In the genomic region with DNA sequence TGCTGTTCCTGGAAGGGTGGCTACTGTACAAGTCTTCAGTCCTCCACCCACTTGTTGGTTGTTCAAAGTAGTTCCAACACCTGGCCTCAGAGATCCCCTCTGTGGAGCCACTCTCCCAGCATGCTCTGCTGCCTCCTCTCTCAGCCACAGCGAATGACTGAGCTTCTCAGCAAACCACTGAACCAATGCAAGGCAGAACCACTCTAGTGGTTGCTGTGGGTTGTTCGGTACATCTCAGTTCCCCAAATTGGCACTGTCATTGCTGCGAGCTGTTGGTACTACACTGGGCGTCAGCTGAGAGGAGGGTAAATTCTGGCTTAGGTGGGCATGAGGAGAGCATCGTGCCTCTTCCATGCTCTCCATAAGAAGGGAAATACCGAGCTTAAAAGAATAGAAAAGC, we compare ENCODE assay signal across 20 mouse cellular contexts. TPM values are rescaled to one million over a fixed set of nuclear protein-coding genes. Genes with fewer than 3 reads are reported as not detected.
A peak's percentile ranks its signal among the peaks of the same experiment; 100 is the strongest.
DNase-seq lines count a peak whose midpoint lies in the region; ATAC-seq and TF ChIP-seq lines count a peak whose summit lies in the region.
"Had no signal": no experiment of that assay in that cellular context is flagged by ENCODE, and none has a peak within 500 bp of the region (broad histone marks: within the 10 kb centered on the region; RNA-seq: fewer than 3 reads in every experiment).

No protein-coding gene starts in this region.

- no peaks in the 10 kb centered on the region for H3K27me3 ChIP-seq in heart, adult 2 months (ENCODE audit: control insufficient read depth, insufficient read depth, low read length)
- H3K27me3 ChIP-seq: intestine, embryonic 15.5 days; limb, embryonic 13.5 days; liver, embryonic 13.5 days had no signal

- H3K4me1 ChIP-seq in heart, adult 2 months (ENCODE audit: control insufficient read depth, insufficient read depth, low read length), result no peaks in the 10 kb centered on the region
- H3K4me1 ChIP-seq: intestine, embryonic 15.5 days; liver, embryonic 13.5 days had no signal

- H3K27ac ChIP-seq in heart, adult 2 months, result no peak overlapping the region
- H3K27ac ChIP-seq in left cerebral cortex, adult 2 months, result no peak overlapping the region
- H3K27ac ChIP-seq: forebrain, embryonic 10.5 days; intestine, embryonic 15.5 days; layer of hippocampus, adult 2 months; limb, embryonic 13.5 days; liver, embryonic 13.5 days had no signal

- H3K36me3 ChIP-seq in heart, adult 2 months (ENCODE audit: control insufficient read depth, insufficient read depth, low read length), result no peaks in the 10 kb centered on the region
- H3K36me3 ChIP-seq: forebrain, embryonic 10.5 days; intestine, embryonic 15.5 days; limb, embryonic 13.5 days; liver, embryonic 13.5 days had no signal

- ATAC-seq in common myeloid progenitor, adult 5-6 weeks (replicated peaks; ENCODE audit: low read depth, poor library complexity, severe bottlenecking), result peak; percentile 88
- peak; percentile 63; the same call in 1 of the 2 replicates for ATAC-seq in neutrophil, adult 5-6 weeks (ENCODE audit: extremely low read depth, insufficient number of reproducible peaks, low FRiP score, poor library complexity, severe bottlenecking)
- ATAC-seq: forebrain, embryonic 16.5 days; hindbrain, embryonic 16.5 days; intestine, embryonic 15.5 days had no signal

- no peak for TF ChIP-seq POLR2A in heart, adult 2 months (IDR thresholded peaks at IDR 0.05; ENCODE audit: insufficient read depth, low read depth, low read length)

- intact Hi-C loops in heart, adult 2 months (cut with DNase I), result no loop called here
- intact Hi-C loops in left cerebral cortex, adult 2 months (cut with DNase I), result no loop called here
- intact Hi-C loops in heart, postnatal 36 days (cut with DNase I), result no loop called here

- no peak overlapping the region for H3K9ac ChIP-seq in heart, adult 2 months (ENCODE audit: low read depth, low read length)
- H3K9ac ChIP-seq: intestine, embryonic 15.5 days; limb, embryonic 13.5 days; liver, embryonic 13.5 days; lung, embryonic 14.5 days had no signal

- no peak for TF ChIP-seq CTCF in heart, adult 2 months (IDR thresholded peaks at IDR 0.05)
- TF ChIP-seq CTCF in left cerebral cortex, adult 2 months (IDR thresholded peaks at IDR 0.05), result no peak

- TF ChIP-seq EP300 in heart, adult 2 months (IDR thresholded peaks at IDR 0.05; ENCODE audit: insufficient read depth, low read depth, low read length), result no peak

- WGBS in heart, adult 2 months, result 77% methylated on average over 6 of the region's 6 CpGs

- DNase-seq in B cell, adult 2 months, result peak; percentile 10 to 16
- DNase-seq in thymus, postnatal 25 days, result peak; percentile 14
- DNase-seq in heart, adult 2 months, result no peak
- DNase-seq in left cerebral cortex, adult 2 months (ENCODE audit: extremely low spot score in 1 of 2, low spot score in 2 of 2), result no peak
- no peak for DNase-seq in heart, postnatal 36 days
- DNase-seq: cerebellum, adult 11 months; cerebellum, adult 9-11 months; gastrocnemius, postnatal 14 days; heart, postnatal 4 days; kidney, postnatal 25 days; liver, embryonic 13.5 days; lung, embryonic 14.5 days had no signal

- H3K4me3 ChIP-seq in heart, adult 2 months, result no peak overlapping the region
- H3K4me3 ChIP-seq in left cerebral cortex, adult 2 months, result no peak overlapping the region
- H3K4me3 ChIP-seq: forebrain, embryonic 10.5 days; intestine, embryonic 15.5 days; layer of hippocampus, adult 2 months; limb, embryonic 13.5 days; liver, embryonic 13.5 days had no signal

- no peaks in the 10 kb centered on the region for H3K79me2 ChIP-seq in heart, adult 2 months (replicated peaks; ENCODE audit: control insufficient read depth, insufficient read depth, low read length)

RNA-seq across cellular contexts. Expression of gene Ipo5, which starts 56.0 kb away (rescaled TPM):
- 219 and 238 TPM in 2 replicates for total RNA-seq in common myeloid progenitor, adult 5-6 weeks (2017)
- 27.9 and 28.5 TPM in 2 replicates for total RNA-seq in neutrophil, adult 5-6 weeks (2017)
- 100 to 1,000 TPM in 1 of 2 experiments, 10 to 100 TPM in 1; 98.0 to 119 TPM for total RNA-seq in heart, adult 2 months (2021)
- 35.5 and 74.4 TPM in 2 replicates for polyA plus RNA-seq in heart, adult 2 months (2012; rRNA removed)
- 100 to 1,000 TPM; 103 to 112 TPM for total RNA-seq in left cerebral cortex, adult 2 months (2021)
- total RNA-seq in heart, postnatal 36 days (2021), result 100 to 1,000 TPM; 103 to 108 TPM

Comparison
In these comparisons a context has a peak if more than half of its experiments do, and no peak if none do; other contexts are left out.
1. DNase-seq: peak in B cell, adult 2 months (2 of 2) and thymus, postnatal 25 days (single experiment); none in heart, adult 2 months (0 of 2), left cerebral cortex, adult 2 months (0 of 2) and heart, postnatal 36 days (0 of 2).